Mouse (Mus musculus) heart, embryonic 11.5 days (tissue): Measurements from ENCODE around the gene Lsm14a. TPM values are rescaled to one million over a fixed set of nuclear protein-coding genes. Genes with fewer than 3 reads are reported as not detected.
"Not testable (repeated sequence)": the region's sequence is repeated elsewhere in the genome, so short reads cannot be mapped to it uniquely, and the experiment has no call there.

ENCODE experiments used
- ATAC-seq: fragments of 200-750 bp; cut with Nextera tagmentation; replicated peaks from 2 replicates; pipeline ENCODE4 v1.8.0; 2017; ENCODE audit warnings: moderate library complexity; ENCODE audit not compliant: insufficient number of reproducible peaks, low FRiP score, low TSS enrichment
- H3K27ac ChIP-seq: fragments of 300-500 bp; sonication (generic); 2 replicates; pipeline ENCODE4 v1.5.1; 2014; ENCODE audit warnings: mild to moderate bottlenecking, low read depth, low read length
- H3K27me3 ChIP-seq: fragments of 300-500 bp; sonication (generic); 2 replicates; pipeline ENCODE4 v1.6.1; 2014; ENCODE audit warnings: mild to moderate bottlenecking, low read length, mixed read lengths; ENCODE audit not compliant: control insufficient read depth, insufficient read depth
- H3K36me3 ChIP-seq: fragments of 300-500 bp; sonication (generic); 2 replicates; pipeline ENCODE4 v1.6.1; 2014; ENCODE audit warnings: mild to moderate bottlenecking, low read length, moderate library complexity, mixed read lengths; ENCODE audit not compliant: control insufficient read depth, insufficient read depth
- H3K4me1 ChIP-seq: fragments of 300-500 bp; sonication (generic); 2 replicates; pipeline ENCODE4 v1.6.1; 2014; ENCODE audit warnings: low read length; ENCODE audit not compliant: control insufficient read depth, insufficient read depth
- H3K4me2 ChIP-seq: fragments of 300-500 bp; sonication (generic); 2 replicates; pipeline ENCODE4 v1.6.1; 2014; ENCODE audit warnings: mild to moderate bottlenecking, moderate library complexity
- H3K4me3 ChIP-seq: fragments of 300-500 bp; sonication (generic); 2 replicates; pipeline ENCODE4 v1.5.1; 2014; ENCODE audit warnings: low read depth, low read length
- H3K9ac ChIP-seq: fragments of 300-500 bp; sonication (generic); 2 replicates; pipeline ENCODE4 v1.6.1; 2014; ENCODE audit warnings: mild to moderate bottlenecking, low read depth, low read length, moderate library complexity
- H3K9me3 ChIP-seq: fragments of 300-500 bp; sonication (generic); replicated peaks from 2 replicates; pipeline ENCODE4 v1.6.1; 2016; ENCODE audit warnings: low read length; ENCODE audit not compliant: control insufficient read depth
- WGBS: fragments of 180-500 bp; shearing (Covaris S2); extraction: QIAGEN DNeasy Blood & Tissue Kit; methylation state at CpG from one replicate; pipeline ENCODE4 v1.1.7; 2014; ENCODE audit not compliant: insufficient replicate concordance; 5-methylcytosine and 5-hydroxymethylcytosine counted together
- polyA plus RNA-seq: library from polyadenylated mRNA; unstranded; fragments of >200 nt; fragmentation: Nextera tagmentation; extraction: Ambion mirVana; gene quantifications from 2 replicates; pipeline ENCODE4 v1.2.1, GENCODE M21; 2014

Gene Lsm14a
- polyA plus RNA-seq, 1 experiment from 2014 or later: 46.4 TPM

DNA sequence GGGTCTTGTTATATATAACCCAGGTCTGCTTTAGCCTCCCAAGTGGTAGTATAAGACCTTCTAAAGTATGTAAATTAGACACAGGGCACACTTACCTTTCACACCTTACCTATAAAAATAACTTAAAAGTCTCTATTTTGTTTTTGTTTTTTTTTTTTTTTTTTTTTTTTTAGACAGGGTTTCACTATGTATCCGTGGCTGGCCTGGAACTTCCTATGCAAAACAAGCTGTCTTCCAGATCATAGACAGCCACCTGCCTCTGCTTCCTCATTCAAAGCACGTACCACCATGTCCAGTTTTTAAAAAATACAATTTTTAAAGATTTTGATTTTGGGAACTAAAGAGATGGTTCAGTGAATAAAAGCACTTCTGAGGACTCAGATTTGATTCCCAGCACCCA lies 55.8 kb downstream of the Lsm14a start:
- 79% methylated on average over 2 of the region's 2 CpGs for WGBS
- ATAC-seq: no peak

DNA sequence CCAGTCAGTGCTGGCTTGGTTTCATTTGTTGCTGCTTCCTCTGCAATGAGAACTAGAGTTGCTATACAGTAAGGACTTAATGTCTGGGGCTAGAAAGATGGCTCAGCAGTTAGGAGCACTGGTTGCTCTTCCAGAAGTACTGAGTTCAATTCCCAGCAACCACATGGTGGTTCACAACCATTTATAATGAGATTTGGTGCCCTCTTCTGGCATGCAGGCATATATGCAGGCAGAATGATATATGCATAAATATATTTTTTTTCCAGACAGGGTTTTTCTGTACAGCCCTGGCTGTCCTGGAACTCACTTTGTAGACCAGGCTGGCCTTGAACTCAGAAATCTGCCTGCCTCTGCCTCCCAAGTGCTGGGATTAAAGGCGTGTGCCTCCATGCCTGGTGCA lies 56.6 kb downstream of the Lsm14a start:
- not testable (repeated sequence) for H3K36me3 ChIP-seq, H3K4me2 ChIP-seq, H3K27ac ChIP-seq, H3K9ac ChIP-seq, H3K4me3 ChIP-seq, ATAC-seq, H3K9me3 ChIP-seq, H3K27me3 ChIP-seq
- WGBS: 86% methylated on average over 1 of the region's 1 CpGs
- H3K4me1 ChIP-seq: peaks cover 20% of the 10 kb centered on the region

More for the DNA sequence above, 55.8 kb downstream of the Lsm14a start:
- Histone ChIP-seq H3K9ac (no peak overlapping the region), H3K4me1 (peaks cover 20% of the 10 kb centered on the region), H3K4me3 (no peak overlapping the region), H3K27ac (0 out of 2 replicates have a peak overlapping the region, but pooled peaks have one; percentile 65), H3K36me3 (0 out of 2 replicates have a peak, but pooled peaks cover 3% of the 10 kb centered on the region), H3K4me2 (no peak overlapping the region), H3K9me3 (no peaks in the 10 kb centered on the region), H3K27me3 (no peaks in the 10 kb centered on the region)

DNA sequence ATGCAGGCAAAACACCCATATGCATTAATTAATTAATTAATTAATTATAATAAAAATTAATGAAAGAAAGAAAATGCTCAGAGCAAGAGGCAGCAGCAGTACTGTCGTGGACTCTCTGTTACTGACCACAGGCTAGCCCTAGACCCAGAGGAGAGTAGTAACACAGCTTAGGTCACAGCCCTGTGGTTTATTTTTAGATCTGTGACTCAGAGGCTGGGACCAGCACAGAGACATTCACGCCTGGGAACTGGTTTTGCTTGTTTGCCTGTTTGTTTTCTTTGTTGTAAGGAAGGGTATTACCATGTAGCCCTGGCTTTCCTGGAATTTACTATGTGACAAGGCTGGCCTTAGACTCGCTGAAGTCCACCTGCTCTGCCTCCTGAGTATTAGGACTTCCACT lies 65.6 kb downstream of the Lsm14a start:
- no peak overlapping the region for H3K9ac ChIP-seq
- WGBS: 27% methylated on average over 3 of the region's 3 CpGs
- no peak; the same call in 1 of the 2 replicates for ATAC-seq
- H3K4me1 ChIP-seq: 0 out of 2 replicates have a peak, but pooled peaks cover 4% of the 10 kb centered on the region
- H3K27me3 ChIP-seq: no peaks in the 10 kb centered on the region
- H3K4me3 ChIP-seq: no peak overlapping the region
- no peak overlapping the region for H3K27ac ChIP-seq
- H3K4me2 ChIP-seq: no peak overlapping the region
- H3K36me3 ChIP-seq: no peaks in the 10 kb centered on the region
- H3K9me3 ChIP-seq: peaks cover 8% of the 10 kb centered on the region

DNA sequence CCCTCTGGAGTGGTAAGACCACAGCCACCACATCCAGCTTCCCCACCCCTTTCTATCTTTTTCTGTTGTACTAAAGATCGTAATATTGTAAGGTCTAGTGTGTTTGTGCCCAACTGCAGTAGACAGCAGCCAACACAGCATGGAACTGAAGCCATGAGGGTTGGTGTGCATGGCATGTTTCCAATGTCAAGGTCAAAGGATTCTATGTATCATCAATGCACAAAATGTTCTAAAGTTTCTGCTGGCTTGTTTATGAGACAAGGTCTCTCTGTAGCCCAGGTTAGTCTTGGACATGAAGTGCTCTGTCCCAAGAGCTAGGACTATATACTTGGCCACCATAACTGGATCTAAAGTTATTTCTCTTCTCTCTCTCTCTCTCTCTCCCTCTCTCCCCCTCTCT lies 68.3 kb downstream of the Lsm14a start:
- Histone ChIP-seq H3K4me2 (no peak overlapping the region), H3K27ac (no peak overlapping the region), H3K36me3 (no peaks in the 10 kb centered on the region), H3K27me3 (no peaks in the 10 kb centered on the region), H3K9me3 (peaks cover 8% of the 10 kb centered on the region), H3K4me1 (0 out of 2 replicates have a peak, but pooled peaks cover 4% of the 10 kb centered on the region), H3K9ac (no peak overlapping the region), H3K4me3 (no peak overlapping the region)
- WGBS: 80% methylated on average over 1 of the region's 1 CpGs
- ATAC-seq: no peak

DNA sequence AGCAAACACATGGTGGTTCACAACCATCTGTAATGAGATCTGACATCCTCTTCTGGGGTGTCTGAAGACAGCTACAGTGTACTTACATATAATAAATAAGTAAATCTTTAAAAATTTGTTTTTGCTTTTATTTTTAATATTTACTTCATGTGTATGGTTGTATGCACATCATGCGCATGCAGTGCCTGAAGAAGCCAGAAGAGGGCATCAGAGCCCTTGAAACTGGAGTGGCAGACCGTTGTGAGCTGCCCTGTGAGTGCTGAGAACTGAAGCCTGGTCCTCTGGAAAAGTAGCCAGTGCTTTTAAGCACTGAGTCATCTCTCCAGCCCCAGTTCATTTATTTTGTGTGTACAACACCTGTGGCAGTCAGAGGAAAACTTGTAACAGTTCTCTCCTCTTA lies 69.1 kb downstream of the Lsm14a start:
- 85% methylated on average over 2 of the region's 2 CpGs for WGBS
- no peak overlapping the region for H3K9ac ChIP-seq
- H3K4me2 ChIP-seq: no peak overlapping the region
- H3K9me3 ChIP-seq: peaks cover 8% of the 10 kb centered on the region
- no peak overlapping the region for H3K27ac ChIP-seq
- no peak for ATAC-seq
- no peak overlapping the region for H3K4me3 ChIP-seq
- no peaks in the 10 kb centered on the region for H3K27me3 ChIP-seq
- 0 out of 2 replicates have a peak, but pooled peaks cover 4% of the 10 kb centered on the region for H3K4me1 ChIP-seq
- H3K36me3 ChIP-seq: no peaks in the 10 kb centered on the region

DNA sequence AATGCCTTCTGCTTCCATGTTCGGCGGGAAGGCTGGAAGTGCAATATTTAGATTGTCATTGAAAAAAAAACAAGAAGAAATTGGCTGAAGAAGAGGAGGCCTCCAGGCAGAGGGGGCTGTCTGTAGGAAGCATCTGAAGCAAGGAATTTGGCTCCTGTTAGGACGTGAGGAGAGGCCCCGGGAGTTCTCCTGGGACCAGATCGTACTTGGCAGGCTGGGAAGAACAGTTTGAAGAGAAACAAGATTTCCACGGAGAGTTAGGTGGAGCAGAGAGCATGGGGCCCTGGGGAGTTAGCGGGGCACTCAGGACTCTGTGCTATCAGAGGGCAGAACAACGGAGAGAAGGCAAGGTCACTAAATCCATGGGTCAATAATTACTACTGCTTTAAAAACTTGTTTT lies 69.8 kb downstream of the Lsm14a start:
- WGBS: 70% methylated on average over 8 of the region's 8 CpGs
- Histone ChIP-seq H3K27me3 (no peaks in the 10 kb centered on the region), H3K36me3 (no peaks in the 10 kb centered on the region), H3K4me3 (no peak overlapping the region), H3K27ac (no peak overlapping the region), H3K9ac (no peak overlapping the region), H3K4me1 (0 out of 2 replicates have a peak, but pooled peaks cover 4% of the 10 kb centered on the region), H3K4me2 (no peak overlapping the region), H3K9me3 (peaks cover 8% of the 10 kb centered on the region)
- no peak for ATAC-seq

DNA sequence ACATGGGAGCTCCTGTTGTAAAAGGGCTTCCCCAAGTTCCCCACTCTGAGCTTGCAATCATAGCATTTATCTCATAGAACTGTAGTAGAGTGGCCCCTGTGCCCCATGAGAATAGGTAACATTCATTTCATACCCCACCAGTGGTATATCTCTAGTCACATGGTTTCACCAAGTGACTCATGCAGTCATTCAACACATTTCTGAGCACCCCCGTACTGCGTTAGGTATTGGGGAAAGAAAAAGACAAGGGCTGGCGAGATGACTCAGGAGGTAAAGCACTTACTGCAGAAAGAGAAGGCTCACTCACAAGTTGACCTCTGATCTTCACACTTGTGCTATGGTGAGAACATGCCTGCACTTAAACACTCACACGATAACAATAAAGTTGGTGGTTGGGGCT lies 71.2 kb downstream of the Lsm14a start:
- ATAC-seq: no peak
- 70% methylated on average over 4 of the region's 4 CpGs for WGBS

DNA sequence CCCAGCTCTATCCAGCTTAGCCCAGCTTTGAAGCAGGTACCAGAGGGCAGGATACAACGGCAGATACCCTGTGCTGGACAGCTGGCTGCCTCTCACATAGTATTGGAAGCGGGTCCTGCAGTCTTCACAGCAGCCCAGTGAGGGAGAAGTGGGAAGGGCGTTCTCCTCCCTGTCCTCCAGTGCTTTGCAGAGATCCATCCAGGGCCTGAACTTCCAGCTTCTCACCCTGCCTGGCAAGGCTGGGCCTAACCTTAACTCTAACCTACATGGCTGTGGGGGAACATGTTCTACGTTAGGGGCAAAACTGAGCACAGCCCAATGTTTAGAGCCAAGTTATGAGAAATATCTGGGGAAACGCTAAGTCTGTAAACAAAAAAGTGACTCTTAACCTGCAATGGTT lies 72.0 kb downstream of the Lsm14a start:
- Histone ChIP-seq H3K27me3 (no peaks in the 10 kb centered on the region), H3K27ac (no peak overlapping the region), H3K4me2 (no peak overlapping the region), H3K36me3 (no peaks in the 10 kb centered on the region), H3K4me1 (peaks cover 4% of the 10 kb centered on the region; the same call in 1 of the 2 replicates), H3K4me3 (no peak overlapping the region), H3K9me3 (peaks cover 8% of the 10 kb centered on the region), H3K9ac (no peak overlapping the region)
- 77% methylated on average over 5 of the region's 5 CpGs for WGBS
- no peak for ATAC-seq

More for the DNA sequence above, 71.2 kb downstream of the Lsm14a start:
- no peak overlapping the region for H3K9ac ChIP-seq
- H3K27me3 ChIP-seq: no peaks in the 10 kb centered on the region
- H3K4me2 ChIP-seq: no peak overlapping the region
- H3K9me3 ChIP-seq: peaks cover 8% of the 10 kb centered on the region
- H3K36me3 ChIP-seq: no peaks in the 10 kb centered on the region
- H3K4me3 ChIP-seq: no peak overlapping the region
- H3K4me1 ChIP-seq: peaks cover 4% of the 10 kb centered on the region; the same call in 1 of the 2 replicates
- no peak overlapping the region for H3K27ac ChIP-seq

DNA sequence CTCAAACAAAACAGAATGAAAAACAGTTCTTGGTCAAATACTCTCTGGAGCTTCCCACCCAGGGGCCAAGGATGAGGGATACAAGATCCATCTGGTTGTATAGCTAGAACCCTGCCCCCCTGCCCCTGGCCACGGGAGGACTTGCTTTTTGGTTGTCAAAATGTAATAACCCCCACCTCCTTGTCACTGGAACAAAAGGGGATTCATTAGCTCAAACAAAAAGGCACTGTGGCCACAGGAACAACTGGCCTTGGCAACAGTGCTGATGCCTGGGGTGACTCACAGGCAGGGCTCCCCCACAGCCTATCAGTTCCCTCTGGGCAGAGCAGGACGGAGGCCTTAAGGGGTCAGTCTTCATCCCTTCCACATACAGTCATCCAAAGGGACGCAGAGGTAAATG lies 73.2 kb downstream of the Lsm14a start:
- Histone ChIP-seq H3K9ac (no peak overlapping the region), H3K4me3 (no peak overlapping the region), H3K4me1 (peaks cover 4% of the 10 kb centered on the region; the same call in 1 of the 2 replicates), H3K27ac (no peak overlapping the region), H3K36me3 (no peaks in the 10 kb centered on the region), H3K27me3 (no peaks in the 10 kb centered on the region), H3K9me3 (peaks cover 8% of the 10 kb centered on the region), H3K4me2 (no peak overlapping the region)
- 37% methylated on average over 3 of the region's 3 CpGs for WGBS
- ATAC-seq: no peak
